Mouse (Mus musculus) layer of hippocampus, postnatal 36 days (tissue): ENCODE measurements around the gene Itgbl1. TPM values are rescaled to one million over a fixed set of nuclear protein-coding genes. Genes with fewer than 3 reads are reported as not detected.

Experiments
- DNase-seq, 2 experiments: peaks; one replicate each; pipeline ENCODE4 v3.0.0; 2022
- total RNA-seq, 2 experiments: library from RNA; stranded (reverse); gene quantifications; 2 replicates each; pipeline ENCODE4 v1.2.3; 2021

The Itgbl1 gene
- total RNA-seq, 2 experiments from 2014 or later, result 8.4 to 9.7 TPM

DNA sequence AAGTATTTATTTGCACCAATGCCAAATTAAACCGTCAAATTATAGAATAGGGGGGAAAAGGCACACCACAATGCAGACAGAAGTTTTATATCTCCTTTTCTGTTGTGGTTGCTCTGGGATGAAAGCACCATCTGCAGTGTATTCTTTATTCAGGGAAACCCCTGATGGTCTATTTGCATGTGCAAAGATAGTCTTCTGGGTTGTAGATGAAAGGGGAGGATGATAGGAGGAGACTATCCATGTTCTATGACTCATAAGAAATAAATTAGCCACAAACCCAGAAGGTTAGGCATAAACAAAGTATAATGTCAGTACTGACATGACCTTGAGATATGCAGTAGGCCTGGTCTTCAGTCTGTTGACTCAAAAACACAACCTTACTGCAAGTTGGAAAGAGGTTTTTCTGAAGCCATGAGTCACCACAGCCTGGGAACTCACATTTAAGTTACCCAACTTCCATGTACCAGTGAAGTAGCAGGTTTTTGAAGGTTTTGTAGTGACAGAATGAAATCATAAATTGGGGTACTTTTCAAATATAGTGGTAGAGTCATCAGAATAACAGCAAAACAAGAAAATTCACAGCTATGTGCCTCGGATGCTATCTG, 330.9 kb downstream of the Itgbl1 start:
- DNase-seq, result no peak

Other genes starting within 250 kb of the Itgbl1 start
- 10 to 100 TPM; 65.6 to 67.5 TPM for gene Nalcn, start 32.8 kb upstream of the Itgbl1 start, total RNA-seq